Mouse (Mus musculus): Measurements from ENCODE around the gene Fgfr2.

DNA sequence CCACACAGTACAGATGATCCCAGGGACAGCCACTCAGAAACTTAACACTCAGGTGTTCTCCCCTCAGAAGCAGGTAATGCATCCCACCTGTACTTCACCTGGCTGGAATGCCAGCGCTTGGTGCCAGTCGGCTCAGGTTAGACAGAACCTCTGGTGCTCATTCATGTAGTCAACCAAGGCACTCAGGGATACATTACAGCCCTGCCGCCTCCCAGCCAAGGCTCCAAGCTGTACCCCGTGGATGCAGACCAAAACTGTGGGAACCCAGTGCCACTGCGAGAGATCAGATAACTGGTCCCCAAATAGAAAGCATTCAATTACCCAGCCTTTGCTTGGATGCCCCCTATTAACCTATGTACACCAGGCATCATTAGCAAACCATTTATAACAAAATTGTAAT lies 846.9 kb downstream of the Fgfr2 start:
- TF ChIP-seq ZC3H11A (IDR thresholded peaks at IDR 0.05; ENCODE audit: borderline replicate concordance, low read depth, low read length), result no peak
- TF ChIP-seq HCFC1 (IDR thresholded peaks at IDR 0.05; ENCODE audit: borderline replicate concordance, insufficient read depth, low read length), result no peak
- TF ChIP-seq CHD2 (IDR thresholded peaks at IDR 0.05; ENCODE audit: low read depth, low read length), result no peak
- no peak for TF ChIP-seq MAFK (IDR thresholded peaks at IDR 0.05; ENCODE audit: insufficient read depth, low read depth, low read length)
- TF ChIP-seq ZNF384 (IDR thresholded peaks at IDR 0.05; ENCODE audit: low read depth, low read length), result no peak
